Mouse (Mus musculus) 3134 (cell line): ENCODE measurements at regions not wholly inside any gene's neighbourhood (a gene's known extent, or its start where the extent isn't known, plus 50 kb on each side); places are given as distances from the start of the nearest gene placed in this dataset.
"Not testable (repeated sequence)": the region's sequence is repeated elsewhere in the genome, so short reads cannot be mapped to it uniquely, and the experiment has no call there.

Experiments
- DNase-seq: peaks from one replicate; pipeline ENCODE4 v3.0.0-alpha.2; 2011; ENCODE audit warnings: low spot score; ENCODE audit not compliant: insufficient read length; ENCODE audit errors: extremely low read depth

DNA sequence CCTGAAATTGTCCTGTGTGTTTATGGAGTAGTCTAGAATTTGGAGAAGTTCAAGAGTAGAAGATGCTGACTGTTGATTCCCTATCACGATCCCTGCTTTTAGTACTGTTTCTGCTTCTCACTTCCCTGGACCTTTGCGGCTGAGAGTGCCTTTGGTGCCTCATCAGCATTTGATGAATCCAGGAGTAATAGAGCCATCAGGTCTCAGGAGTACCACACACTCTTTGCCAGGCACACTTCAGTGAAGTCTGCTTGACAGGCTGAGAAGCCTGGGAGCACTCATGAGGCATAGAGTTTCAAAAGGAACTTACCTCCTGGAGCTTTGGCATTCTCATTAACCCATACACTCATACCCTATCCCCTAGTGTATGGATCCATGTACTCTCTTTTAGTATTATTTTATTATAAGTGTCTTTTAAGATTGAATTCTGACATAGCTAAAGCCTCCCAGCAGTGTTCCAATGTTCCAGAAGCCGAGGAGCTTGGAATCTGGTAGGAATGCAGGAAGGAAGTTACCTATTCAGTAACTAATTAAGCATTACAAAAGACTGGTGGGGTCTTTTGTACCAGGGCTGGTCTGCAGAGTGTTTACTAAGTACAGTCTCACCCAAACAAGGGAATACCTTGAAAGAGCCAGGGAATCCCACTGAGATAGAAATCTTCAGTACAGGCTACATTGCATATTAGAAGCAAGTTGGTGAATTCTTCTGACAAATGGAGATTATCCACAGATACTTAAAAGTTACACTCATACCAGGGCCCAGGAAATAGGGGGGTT, 139.7 kb downstream of the Tex13c3 start:
- not testable (repeated sequence) for DNase-seq

GRCm38 (mm10) chrX:19313286-19313685, 167.8 kb downstream of the Tex13c3 start:
- DNase-seq = no peak

DNA sequence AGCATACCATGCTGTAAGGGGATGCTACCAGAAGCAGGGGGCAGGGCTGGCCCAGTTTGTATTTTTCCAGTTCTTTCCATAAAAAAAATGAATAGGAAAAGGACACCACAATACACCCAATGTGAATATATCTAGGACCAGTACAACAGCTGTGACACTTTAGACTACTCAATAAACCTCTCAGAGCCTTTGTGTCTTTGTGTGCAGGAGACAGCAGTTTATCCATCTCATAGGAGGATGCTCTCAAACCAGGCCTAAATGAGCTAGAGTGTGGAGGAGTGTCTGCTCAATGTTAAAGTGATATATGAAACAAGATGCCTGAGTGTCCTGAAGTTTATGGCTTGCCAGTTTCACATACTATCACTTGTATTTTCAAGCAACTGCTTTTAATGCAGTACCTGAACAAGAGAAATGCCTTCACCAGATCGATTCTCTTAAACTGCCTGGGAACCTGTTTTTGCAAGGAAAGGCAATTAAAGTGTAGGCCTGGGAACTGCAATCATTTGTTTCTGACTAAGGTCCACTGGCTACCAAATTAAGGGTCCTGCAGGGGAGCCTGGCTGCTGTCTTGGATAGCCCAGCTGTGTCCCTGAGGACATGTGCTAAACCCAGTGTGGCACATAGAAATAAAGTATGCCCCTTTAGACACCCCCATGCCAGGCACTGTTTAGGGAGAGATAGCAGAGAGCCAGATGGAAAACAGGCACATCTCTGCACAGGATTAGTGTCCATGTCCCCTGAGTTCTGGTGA, 169.1 kb downstream of the Tex13c3 start:
- DNase-seq = no peak

- no peak for DNase-seq
Observed at GRCm38 (mm10) chrX:19311377-19311776, 169.7 kb downstream of the Tex13c3 start.

- no peak for DNase-seq
Observed at GRCm38 (mm10) chrX:19288171-19288570, 192.9 kb downstream of the Tex13c3 start.

DNA sequence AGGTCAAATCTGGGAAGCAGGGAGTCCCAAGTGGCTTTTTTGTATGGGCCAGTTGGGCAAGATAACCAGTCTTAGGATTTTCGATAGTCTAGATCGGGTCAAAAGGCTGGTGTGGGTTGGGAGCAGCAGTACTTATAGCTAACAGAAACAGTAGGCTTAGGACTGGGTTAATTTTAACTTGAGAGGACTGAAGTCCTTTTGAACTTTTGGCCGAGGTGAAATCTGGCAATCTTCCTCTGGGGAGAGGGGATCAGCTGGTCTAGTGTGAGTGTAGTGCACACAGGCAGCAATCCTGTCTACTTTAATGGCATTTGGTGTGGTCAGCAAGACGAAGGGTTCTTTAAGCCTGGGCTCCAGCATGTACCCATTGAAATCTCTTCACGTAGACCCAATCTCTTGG, 194.7 kb downstream of the Tex13c3 start:
- no peak for DNase-seq

DNA sequence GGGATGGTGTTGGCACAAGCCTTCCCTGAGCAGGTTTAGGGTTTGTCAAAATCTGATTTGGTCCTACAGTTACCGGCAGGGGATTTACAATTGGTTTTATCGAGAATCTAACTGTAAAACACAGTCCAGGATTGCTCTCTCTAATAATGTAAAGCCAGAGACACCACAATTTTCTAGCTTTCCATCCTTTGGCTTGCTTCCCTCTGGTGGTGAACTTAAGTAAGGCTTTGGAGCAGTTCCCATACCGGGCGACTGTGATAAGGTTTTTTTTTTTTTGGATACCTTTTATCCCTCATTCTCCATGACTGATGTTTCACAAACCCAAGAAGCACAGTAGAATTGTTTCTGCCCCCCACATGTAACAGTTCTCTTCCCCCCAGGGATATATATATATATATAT, 195.3 kb downstream of the Tex13c3 start:
- no peak for DNase-seq

DNA sequence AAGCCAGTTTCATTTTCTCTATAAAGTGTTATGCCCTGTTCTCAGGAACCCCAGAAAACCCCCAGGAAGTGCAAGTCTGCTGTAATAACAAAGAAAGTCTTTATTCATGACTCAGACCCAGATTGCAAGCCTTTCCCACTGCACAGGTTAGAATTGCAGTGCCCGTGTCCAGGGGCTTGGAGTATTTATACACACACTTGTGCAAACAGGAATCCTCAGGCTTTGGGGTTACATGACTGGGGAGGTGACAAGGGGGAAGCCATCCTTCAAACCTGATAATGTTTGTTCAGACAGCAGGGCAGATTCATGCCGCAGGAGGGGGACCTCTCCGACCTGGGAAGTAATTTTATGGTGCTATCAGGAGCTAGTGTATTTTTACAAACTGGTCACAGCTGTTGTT, 198.0 kb downstream of the Tex13c3 start:
- DNase-seq = no peak

- no peak for DNase-seq
Observed at GRCm38 (mm10) chrX:19264237-19264636, 216.9 kb downstream of the Tex13c3 start.

GRCm38 (mm10) chrX:19246777-19247619, 234.1 kb downstream of the Tex13c3 start:
- DNase-seq = no peak

- peak; percentile 80 for DNase-seq
Observed at GRCm38 (mm10) chrX:19237738-19238261, 243.3 kb downstream of the Tex13c3 start.

GRCm38 (mm10) chrX:19237048-19237737, 243.9 kb downstream of the Tex13c3 start:
- DNase-seq = peak; percentile 75

GRCm38 (mm10) chrX:19235449-19235848, 245.7 kb downstream of the Tex13c3 start:
- DNase-seq = peak; percentile 45

DNA sequence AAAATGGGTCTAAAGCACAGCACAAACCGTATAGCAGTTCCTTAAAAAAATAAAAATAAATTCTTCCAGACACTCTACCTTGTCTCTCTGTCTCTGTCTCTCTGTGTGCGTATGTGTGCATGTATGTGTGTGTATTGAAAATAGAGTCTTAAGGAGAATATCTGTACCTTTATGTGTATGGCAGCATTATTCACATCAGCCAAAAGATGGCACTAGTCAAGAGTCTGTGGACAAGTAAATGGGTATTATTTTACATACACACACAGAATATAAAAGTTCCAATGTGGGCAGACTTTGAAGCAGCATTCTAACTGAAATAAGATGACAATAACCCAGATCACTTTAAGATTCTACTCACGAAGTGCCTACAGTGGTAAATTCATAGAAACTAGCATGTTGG, 249.3 kb downstream of the Tex13c3 start:
- no peak for DNase-seq

GRCm38 (mm10) chrX:19223336-19223735, 257.8 kb downstream of the Tex13c3 start:
- no peak for DNase-seq

- no peak for DNase-seq
Observed at GRCm38 (mm10) chrX:19220785-19221496, 260.2 kb downstream of the Tex13c3 start.

- no peak for DNase-seq
Observed at GRCm38 (mm10) chrX:19219727-19220126, 261.4 kb downstream of the Tex13c3 start.

- DNase-seq = no peak
Observed at GRCm38 (mm10) chrX:19219301-19219700, 261.8 kb downstream of the Tex13c3 start.

- DNase-seq = peak; percentile 41
Observed at GRCm38 (mm10) chrX:19206420-19206819, 274.7 kb downstream of the Tex13c3 start.

DNA sequence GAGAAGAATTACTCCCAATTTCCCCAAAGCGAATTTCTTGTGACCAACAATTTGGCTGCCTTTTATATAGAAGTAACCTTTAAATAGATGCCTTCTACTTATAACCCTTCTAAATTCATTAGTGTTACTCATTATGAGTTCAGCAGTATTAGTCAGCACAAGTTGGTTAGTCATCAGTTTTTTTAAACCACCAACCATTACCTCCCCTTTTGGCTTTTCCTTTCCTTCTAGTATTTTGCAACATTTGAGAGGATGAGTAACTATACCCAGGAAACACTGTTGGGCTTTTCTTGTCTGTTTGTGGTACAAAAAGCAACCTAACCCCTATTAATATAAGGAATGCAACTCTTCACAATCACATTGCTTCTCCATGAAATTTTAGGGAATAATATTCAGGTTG, 278.6 kb downstream of the Tex13c3 start:
- DNase-seq = peak; percentile 61
